Mouse (Mus musculus) embryo, embryonic 10.5 days (tissue): ENCODE measurements around the gene Olfr12.

ENCODE experiments used
- DNase-seq: peaks from one replicate; pipeline ENCODE4 v3.0.0-alpha.2; 2015; ENCODE audit warnings: low spot score

Olfr12 gene

DNA sequence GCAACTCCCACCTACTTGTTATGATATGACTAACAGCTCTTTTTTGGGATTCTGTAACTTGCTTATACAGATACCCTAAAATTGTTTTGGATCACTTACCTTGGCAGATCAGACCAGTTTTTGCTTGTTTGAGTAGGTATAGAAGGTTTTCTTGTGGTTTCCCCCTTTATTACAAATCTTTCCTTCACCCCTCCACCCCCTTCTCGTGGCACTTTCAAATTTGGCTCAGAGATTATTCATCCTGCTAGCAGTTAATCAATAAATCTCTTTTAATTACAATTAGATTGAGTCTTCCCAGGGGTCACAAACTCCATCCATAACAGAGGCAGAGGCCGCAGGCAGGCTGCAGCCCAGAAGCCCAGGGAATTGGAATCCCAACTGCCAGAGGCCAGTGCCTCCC is at the start of gene Olfr12:
Olfr12 (plus strand) TSS at position 301 of the 400 bp plus-strand sequence.
- no peak for DNase-seq

DNA sequence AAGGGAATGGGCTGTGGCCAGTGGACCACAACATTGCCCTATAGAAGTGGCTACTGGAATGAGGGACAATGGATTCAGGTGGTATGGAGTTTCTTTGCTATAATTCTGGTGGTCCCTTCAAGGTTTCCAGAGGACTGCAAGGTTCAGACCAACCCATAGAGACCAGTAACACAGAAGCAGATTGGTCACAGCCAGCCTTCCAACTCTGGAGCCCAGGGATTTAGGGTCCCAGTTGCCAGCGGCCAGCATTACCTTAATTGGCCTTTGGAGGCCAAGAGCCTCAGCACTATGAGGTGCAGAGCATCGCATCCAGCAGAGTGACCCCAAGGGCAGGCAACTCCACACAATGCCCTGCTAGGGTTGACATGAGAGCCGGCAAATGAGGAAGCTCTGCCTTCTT is 46.6 kb upstream of the Olfr12 start, which contains the start of gene Olfr1413:
Olfr1413 (plus strand) TSS at position 301 of the 400 bp plus-strand sequence.
- no peak for DNase-seq

- DNase-seq = no peak
Measured at GRCm38 (mm10) chr1:92585479-92585878, 32.1 kb upstream of the Olfr12 start, which contains the start of gene Olfr1412. Olfr1412 (plus strand) TSS chr1:92585779.

DNA sequence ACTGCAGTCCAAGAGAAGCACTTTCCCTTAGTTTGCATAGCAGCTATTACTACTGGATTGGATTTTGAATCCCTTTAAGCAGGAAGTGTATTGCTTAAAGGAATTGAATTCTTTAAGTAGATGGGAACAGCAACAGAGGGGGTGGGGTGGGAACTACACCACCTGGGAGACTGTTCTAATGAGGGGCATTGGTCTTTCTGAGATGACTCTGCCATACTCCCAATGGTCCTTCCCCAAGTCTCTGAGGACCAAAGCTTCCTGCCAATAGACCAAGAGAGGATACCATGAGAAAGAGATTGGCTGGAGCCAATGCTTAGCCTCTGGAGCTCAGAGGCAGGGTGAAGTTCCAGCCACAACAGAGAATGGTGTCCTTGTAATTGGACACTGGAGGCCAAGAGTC is 23.5 kb upstream of the Olfr12 start, which contains the start of gene Olfr1411:
Olfr1411 (plus strand) TSS at position 301 of the 400 bp plus-strand sequence.
- no peak for DNase-seq

DNA sequence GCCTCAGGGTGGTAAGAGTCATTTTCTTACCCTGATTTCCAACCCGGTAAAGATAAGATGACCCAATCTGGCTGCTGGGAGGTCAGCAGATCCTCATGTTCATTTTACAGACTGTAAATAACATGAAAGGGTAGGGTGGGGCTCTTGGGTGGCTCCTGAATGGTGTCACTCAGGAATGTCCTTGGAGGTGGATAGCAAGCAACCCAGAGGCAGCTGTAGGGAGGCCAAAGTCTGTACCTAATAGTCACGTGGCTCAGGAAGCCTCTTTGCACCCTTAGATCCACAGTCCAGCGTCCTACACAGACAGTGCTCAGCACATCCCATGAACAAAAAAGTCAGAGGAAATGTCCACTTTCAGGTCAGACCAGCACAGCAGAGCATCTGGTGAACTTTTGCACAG is 21.6 kb upstream of the Olfr12 start:
- DNase-seq = no peak

GRCm38 (mm10) chr1:92605482-92605881 is 12.1 kb upstream of the Olfr12 start, which contains the start of gene Olfr1410:
Olfr1410 (plus strand) TSS chr1:92605782.
- no peak for DNase-seq

DNA sequence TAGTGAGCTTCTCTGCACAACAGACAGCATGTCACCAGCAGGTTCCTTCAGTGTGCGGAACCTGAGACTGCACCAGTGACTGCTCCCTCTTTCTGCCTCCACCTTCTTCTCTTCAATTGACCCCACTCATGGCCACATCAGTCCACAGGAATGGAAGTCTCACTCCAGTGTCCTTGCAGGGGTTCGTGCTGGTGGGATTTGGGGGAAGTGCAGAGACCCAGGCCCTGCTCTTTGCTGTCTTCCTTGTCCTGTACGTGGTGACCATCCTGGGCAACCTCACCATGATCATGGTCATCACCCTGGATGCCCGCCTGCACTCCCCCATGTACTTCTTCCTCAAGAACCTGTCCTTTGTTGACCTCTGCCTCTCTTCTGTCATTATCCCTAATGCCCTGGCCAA is 9.9 kb upstream of the Olfr12 start:
- DNase-seq = no peak

DNA sequence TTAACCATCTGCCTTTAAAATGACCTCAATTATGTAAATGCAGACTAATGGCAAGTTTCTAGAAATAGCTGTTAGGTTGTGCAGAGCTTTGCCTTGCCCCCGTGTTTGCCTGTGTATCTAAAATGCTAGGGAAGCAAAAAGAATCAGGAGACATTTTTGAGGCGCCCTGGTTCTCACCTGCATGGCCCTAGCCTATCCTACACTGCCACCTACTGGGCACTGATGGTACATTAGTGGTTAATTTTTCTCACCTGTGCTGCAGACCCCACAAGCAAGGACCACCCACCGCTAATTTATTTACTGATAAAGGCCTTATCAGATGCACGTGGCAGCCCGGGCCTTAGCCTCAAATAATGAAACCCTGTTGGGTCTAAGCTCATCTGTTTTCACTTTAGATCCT is 6.6 kb upstream of the Olfr12 start:
- peak; percentile 75 for DNase-seq

DNA sequence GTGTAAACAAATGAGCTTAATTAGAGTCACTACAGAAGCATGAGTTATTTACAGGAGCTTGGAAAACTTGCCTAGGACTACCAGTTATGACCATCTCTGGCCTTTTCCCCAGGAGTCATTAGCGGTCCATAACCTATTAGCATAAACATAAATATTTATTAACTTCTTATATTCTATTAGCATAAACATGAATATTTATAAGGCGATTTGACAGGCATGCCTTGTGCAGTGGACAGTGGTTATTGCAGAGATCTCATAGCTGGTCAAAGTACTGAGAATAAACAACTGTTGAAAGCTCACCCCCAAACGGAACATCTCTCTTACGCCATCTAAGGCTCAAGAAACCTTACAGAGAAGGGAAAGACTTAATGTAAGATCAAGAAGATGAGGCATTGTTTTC is 4.4 kb upstream of the Olfr12 start:
- DNase-seq = no peak

DNA sequence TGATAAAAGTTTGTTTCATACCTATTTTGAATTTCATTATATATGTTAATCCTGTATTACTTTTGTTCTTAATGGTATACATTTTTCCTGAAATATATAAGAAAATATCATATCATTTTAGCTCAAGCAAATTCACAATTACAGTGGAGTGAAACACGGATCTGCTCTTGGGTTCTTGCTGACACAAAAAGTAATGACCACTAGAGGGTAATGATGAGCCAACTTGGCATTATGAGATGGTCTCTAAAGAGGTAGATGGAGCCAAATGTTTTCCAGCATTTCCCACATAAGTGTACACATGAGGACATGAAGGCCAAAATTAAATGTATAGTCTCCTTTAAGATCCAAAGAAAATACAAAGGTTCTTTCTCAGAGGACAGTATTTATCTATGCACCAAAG is 3.1 kb upstream of the Olfr12 start:
- peak; percentile 55 for DNase-seq

DNA sequence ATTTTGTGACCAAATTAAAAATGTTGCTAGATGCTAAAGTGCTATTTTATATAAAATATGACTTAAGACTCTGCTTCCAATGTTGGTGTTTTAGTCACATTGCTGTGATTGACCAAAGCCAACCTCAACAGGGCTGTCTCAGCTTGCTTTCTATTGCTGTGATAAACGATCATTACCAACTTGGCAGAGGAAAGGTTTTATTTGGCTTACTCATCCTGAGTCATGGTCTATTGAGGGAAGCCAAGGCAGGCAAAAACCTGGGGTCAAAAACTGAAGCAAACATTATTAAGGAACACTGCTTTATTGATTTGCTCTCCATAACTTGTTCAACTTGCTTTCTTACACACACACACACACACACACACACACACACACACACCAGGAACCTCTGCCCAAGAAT is 1.5 kb upstream of the Olfr12 start:
- no peak for DNase-seq

DNA sequence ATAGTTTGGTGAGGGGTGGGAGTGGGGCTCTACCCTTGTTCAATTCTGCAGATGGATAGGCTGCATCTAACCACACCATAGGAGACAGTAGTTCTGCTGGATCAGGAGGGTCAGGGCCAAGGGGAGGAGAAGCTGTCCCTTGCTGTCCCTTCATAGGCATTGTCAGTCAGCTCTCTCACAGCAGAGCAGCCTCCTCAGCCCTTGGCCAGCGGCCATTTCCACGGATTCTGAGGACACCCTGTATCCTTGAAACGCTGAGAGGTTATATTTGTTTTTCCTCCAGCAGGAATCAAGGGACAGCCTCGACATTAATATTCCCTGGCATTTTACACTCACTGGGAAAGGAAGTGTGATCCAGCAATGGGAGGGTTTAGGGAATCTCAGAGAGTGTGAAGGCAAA is 772 bp downstream of the Olfr12 start:
- DNase-seq = no peak

- DNase-seq = no peak
Measured at GRCm38 (mm10) chr1:92628227-92628626, 10.6 kb downstream of the Olfr12 start.

GRCm38 (mm10) chr1:92632196-92632595 is 14.6 kb downstream of the Olfr12 start:
- no peak for DNase-seq

- DNase-seq = no peak
Measured at GRCm38 (mm10) chr1:92632948-92633347, 15.4 kb downstream of the Olfr12 start.

GRCm38 (mm10) chr1:92633726-92634125 is 16.1 kb downstream of the Olfr12 start:
- no peak for DNase-seq

- no peak for DNase-seq
Measured at GRCm38 (mm10) chr1:92634569-92634968, 17.0 kb downstream of the Olfr12 start.

GRCm38 (mm10) chr1:92634976-92635599 is 17.5 kb downstream of the Olfr12 start:
- peak; percentile 24 for DNase-seq

DNA sequence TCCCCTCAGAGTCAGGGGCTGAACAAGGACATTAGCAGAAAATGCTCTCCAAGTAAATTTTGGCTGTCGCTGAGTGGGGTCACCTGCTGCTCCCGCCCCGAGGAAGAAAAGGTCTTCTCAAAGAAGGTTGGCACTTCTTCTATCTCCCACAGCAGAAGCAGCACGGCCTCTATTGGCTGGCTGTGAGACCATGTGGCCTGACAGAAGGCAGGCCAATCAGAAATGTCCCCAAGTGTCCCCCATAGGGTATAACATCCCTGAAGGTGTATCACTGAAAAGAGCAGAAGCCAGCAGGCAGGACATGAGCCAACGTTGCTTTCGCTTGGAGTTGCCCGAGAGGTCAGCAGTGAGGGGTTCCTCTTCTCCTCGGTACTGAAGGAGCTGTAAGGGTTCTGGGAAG is 18.4 kb downstream of the Olfr12 start:
- no peak for DNase-seq

- no peak for DNase-seq
Measured at GRCm38 (mm10) chr1:92636676-92637075, 19.1 kb downstream of the Olfr12 start.

GRCm38 (mm10) chr1:92637501-92638172 is 20.0 kb downstream of the Olfr12 start:
- DNase-seq = no peak

DNA sequence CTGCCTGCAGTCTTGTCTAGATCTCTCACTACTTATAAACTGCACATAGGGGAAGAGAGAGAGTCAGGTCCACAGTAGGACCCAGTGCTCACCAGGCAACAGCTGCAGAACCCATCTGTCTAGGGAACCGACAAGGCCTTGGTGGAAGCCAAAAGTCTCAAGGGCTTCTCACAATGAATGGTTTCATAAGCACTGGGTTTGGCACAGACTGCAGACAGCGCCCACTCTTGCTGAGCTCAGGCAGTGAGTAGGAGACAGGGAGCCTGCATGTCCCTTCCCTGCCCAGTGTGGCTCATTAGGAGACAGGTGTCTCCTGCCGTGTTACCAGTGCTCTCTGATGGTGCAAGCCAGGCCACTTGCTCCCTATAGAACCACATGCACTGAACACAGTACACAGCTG is 20.6 kb downstream of the Olfr12 start:
- DNase-seq = no peak

DNA sequence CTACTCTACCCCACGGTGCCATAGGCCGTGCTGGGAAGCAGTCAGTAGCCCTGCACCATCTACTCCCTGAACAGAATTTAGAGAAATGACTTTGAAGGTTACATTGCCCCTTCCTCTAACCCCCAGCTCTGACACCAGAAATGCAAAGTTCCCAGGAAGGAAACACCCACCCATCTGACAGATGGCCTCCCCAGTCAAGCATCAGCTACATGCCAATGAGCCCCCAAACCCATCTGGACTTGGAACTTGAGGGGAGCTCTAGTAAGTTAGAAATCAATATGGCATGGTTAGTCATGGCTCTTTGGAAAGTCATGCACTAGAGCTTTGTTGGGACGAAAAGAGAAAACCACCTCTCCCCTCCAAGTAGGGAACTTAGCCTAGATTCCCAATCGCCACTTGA is 21.1 kb downstream of the Olfr12 start:
- no peak for DNase-seq

- DNase-seq = no peak
Measured at GRCm38 (mm10) chr1:92640393-92640792, 22.8 kb downstream of the Olfr12 start.
